Mouse (Mus musculus): Measurements from ENCODE around the gene Rsrp1. TPM values are rescaled to one million over a fixed set of nuclear protein-coding genes. Genes with fewer than 3 reads are reported as not detected.
"Not testable (repeated sequence)": the region's sequence is repeated elsewhere in the genome, so short reads cannot be mapped to it uniquely, and the experiment has no call there.

The Rsrp1 gene
- polyA plus RNA-seq, 1 experiment from 2014 or later, result 349 TPM

DNA sequence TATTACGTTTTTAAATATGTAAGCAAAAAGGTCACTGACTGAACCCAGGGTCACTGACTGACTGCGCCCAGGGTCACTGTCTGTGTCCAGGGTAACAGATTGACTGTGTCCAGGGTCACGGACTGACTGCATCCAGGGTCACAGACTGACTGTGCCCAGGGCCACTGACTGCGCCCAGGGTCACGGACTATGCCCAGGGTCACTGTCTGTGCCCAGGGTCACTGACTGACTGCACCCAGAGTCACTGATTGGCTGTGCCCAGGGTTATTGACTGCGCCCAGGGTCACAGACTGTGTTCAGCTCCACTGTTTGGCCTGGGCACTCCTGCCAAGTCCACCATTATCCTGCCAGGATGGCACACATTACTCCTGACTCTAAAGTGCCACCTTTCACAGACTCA, 26.1 kb upstream of the Rsrp1 start:
- H3K36me3 ChIP-seq (ENCODE audit: control insufficient read depth, insufficient read depth, low read length), result peaks cover 15% of the 10 kb centered on the region

DNA sequence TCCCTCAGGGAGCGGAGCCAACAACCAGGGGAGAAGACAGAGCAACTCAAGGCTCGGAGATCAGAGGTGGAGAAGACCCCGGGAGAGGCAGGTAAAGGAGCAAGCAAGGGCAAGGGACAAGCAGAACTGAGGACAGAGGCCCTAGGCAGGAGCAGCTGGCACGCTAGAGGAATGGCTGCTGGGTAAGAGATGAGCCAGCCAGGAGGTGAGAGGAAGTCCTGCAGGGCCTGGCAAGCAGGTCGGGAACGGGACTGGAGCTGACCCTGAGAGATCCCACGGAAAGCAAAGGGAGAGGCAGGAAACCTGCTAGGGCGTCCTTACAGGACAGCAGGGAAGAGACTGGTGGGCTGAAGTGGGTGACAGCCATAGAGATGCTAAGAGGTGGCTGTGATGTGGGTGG, 22.3 kb upstream of the Rsrp1 start:
- Histone ChIP-seq H3K27ac (ENCODE audit: low read depth, low read length) (no peak overlapping the region), H3K27me3 (ENCODE audit: control insufficient read depth, insufficient read depth, low read length) (no peaks in the 10 kb centered on the region), H3K9ac (ENCODE audit: low read length) (no peak overlapping the region), H3K4me1 (ENCODE audit: control insufficient read depth, insufficient read depth, low read length) (no peaks in the 10 kb centered on the region), H3K4me2 (ENCODE audit: low read depth) (no peak overlapping the region), H3K9me3 (ENCODE audit: control insufficient read depth, low read length) (no peaks in the 10 kb centered on the region), H3K4me3 (ENCODE audit: low read depth, low read length) (no peak overlapping the region), H3K36me3 (ENCODE audit: control insufficient read depth, insufficient read depth, low read length) (peaks cover 25% of the 10 kb centered on the region)
- DNase-seq (ENCODE audit: low spot score), result no peak
- WGBS, result 92% methylated on average over 8 of the region's 8 CpGs
- no peak for ATAC-seq (ENCODE audit: insufficient read depth, low FRiP score, low TSS enrichment)

More for the DNA sequence above, 26.1 kb upstream of the Rsrp1 start:
- Histone ChIP-seq H3K27ac (ENCODE audit: low read depth, low read length) (no peak overlapping the region), H3K4me3 (ENCODE audit: low read depth, low read length) (no peak overlapping the region), H3K9ac (ENCODE audit: low read length) (no peak overlapping the region), H3K4me1 (ENCODE audit: control insufficient read depth, insufficient read depth, low read length) (no peaks in the 10 kb centered on the region), H3K4me2 (ENCODE audit: low read depth) (no peak overlapping the region), H3K9me3 (ENCODE audit: control insufficient read depth, low read length) (no peaks in the 10 kb centered on the region), H3K27me3 (ENCODE audit: control insufficient read depth, insufficient read depth, low read length) (no peaks in the 10 kb centered on the region)
- no peak for ATAC-seq (ENCODE audit: insufficient read depth, low FRiP score, low TSS enrichment)
- WGBS, result 92% methylated on average over 6 of the region's 6 CpGs
- DNase-seq (ENCODE audit: low spot score), result no peak

DNA sequence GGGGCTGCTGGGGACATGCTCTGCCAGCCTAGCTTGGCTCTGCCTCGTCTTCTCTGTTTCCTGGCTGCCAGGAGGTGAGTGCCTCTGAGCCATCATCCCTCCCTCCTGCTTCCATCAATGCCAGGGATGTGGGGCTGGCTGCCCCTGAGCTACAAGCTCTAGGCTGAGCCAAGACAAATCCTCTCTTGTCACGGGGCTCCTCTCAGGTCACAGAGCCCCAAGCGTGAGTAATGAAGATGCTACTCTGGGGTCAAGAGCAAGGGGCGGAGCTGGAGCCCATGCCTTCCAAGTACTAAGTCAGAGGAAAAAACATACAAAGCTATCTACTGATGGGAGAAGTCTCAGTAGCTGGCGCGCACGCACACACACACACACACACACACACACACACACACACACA, 20.3 kb upstream of the Rsrp1 start:
- DNase-seq (ENCODE audit: low spot score) (no peak), ATAC-seq (ENCODE audit: insufficient read depth, low FRiP score, low TSS enrichment) (no peak)
- no peaks in the 10 kb centered on the region for H3K4me1 ChIP-seq (ENCODE audit: control insufficient read depth, insufficient read depth, low read length)
- H3K4me3 ChIP-seq (ENCODE audit: low read depth, low read length), result no peak overlapping the region
- H3K9me3 ChIP-seq (ENCODE audit: control insufficient read depth, low read length), result no peaks in the 10 kb centered on the region
- H3K27ac ChIP-seq (ENCODE audit: low read depth, low read length), result no peak overlapping the region
- WGBS, result 73% methylated on average over 7 of the region's 7 CpGs
- peaks cover 19% of the 10 kb centered on the region for H3K36me3 ChIP-seq (ENCODE audit: control insufficient read depth, insufficient read depth, low read length)
- H3K27me3 ChIP-seq (ENCODE audit: control insufficient read depth, insufficient read depth, low read length), result no peaks in the 10 kb centered on the region
- no peak overlapping the region for H3K4me2 ChIP-seq (ENCODE audit: low read depth)
- no peak overlapping the region for H3K9ac ChIP-seq (ENCODE audit: low read length)

DNA sequence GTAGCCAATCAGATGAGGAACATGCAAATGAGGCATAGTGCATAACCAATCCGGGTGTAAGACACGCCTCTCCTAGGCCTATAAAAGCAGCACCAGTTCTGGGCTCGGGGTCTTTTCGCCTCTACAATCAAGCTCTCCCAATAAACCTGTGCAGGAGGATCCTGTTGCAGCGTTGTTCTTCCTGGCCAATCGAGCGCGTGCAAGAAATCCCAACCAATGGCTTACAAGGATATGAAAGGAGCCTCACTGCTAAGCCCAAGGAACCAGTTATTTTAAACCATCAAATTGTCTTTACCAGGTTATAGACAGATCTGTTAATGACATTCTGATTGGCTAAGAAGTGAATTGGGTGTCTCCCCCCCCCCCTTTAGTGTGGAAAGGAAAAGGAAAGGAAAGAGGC, 12.0 kb upstream of the Rsrp1 start:
- H3K4me3 ChIP-seq (ENCODE audit: low read depth, low read length); H3K36me3 ChIP-seq (ENCODE audit: control insufficient read depth, insufficient read depth, low read length); H3K9me3 ChIP-seq (ENCODE audit: control insufficient read depth, low read length); H3K4me2 ChIP-seq (ENCODE audit: low read depth); H3K9ac ChIP-seq (ENCODE audit: low read length); ATAC-seq (ENCODE audit: insufficient read depth, low FRiP score, low TSS enrichment); H3K4me1 ChIP-seq (ENCODE audit: control insufficient read depth, insufficient read depth, low read length); DNase-seq (ENCODE audit: low spot score); H3K27me3 ChIP-seq (ENCODE audit: control insufficient read depth, insufficient read depth, low read length); H3K27ac ChIP-seq (ENCODE audit: low read depth, low read length): not testable (repeated sequence)
- WGBS, result 93% methylated on average over 6 of the region's 8 CpGs

DNA sequence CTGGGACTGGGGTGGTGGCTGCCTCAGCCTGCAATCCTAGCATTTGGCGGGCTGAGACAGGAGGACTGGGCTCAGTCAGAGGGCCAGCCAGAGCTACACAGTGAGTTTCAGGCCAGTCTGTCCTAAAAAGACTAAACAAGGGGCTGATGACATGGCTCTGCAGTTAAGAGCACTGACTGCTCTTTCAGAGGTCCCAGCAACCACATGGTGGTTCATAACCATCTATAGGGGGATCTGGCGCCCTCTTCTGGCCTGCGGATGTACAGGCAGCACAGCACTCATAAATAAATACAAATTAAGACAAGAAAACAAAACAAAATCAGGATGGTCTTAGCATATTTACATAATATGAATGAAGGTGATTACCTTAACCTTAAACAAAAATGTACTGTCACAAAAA, 10.0 kb upstream of the Rsrp1 start:
- peak overlapping the region; percentile 61; the same call in 1 of the 2 replicates for H3K4me2 ChIP-seq (ENCODE audit: low read depth)
- WGBS, result 32% methylated on average over 3 of the region's 3 CpGs
- peak; percentile 75 for DNase-seq (ENCODE audit: low spot score)
- no peak overlapping the region for H3K9ac ChIP-seq (ENCODE audit: low read length)
- H3K4me1 ChIP-seq (ENCODE audit: control insufficient read depth, insufficient read depth, low read length), result peaks cover 3% of the 10 kb centered on the region; the same call in 1 of the 2 replicates
- no peaks in the 10 kb centered on the region for H3K27me3 ChIP-seq (ENCODE audit: control insufficient read depth, insufficient read depth, low read length)
- H3K9me3 ChIP-seq (ENCODE audit: control insufficient read depth, low read length), result no peaks in the 10 kb centered on the region
- no peak overlapping the region for H3K27ac ChIP-seq (ENCODE audit: low read depth, low read length)
- ATAC-seq (ENCODE audit: insufficient read depth, low FRiP score, low TSS enrichment), result no peak
- H3K4me3 ChIP-seq (ENCODE audit: low read depth, low read length), result no peak overlapping the region; the same call in 1 of the 2 replicates
- peaks cover 7% of the 10 kb centered on the region; the same call in 1 of the 2 replicates for H3K36me3 ChIP-seq (ENCODE audit: control insufficient read depth, insufficient read depth, low read length)

DNA sequence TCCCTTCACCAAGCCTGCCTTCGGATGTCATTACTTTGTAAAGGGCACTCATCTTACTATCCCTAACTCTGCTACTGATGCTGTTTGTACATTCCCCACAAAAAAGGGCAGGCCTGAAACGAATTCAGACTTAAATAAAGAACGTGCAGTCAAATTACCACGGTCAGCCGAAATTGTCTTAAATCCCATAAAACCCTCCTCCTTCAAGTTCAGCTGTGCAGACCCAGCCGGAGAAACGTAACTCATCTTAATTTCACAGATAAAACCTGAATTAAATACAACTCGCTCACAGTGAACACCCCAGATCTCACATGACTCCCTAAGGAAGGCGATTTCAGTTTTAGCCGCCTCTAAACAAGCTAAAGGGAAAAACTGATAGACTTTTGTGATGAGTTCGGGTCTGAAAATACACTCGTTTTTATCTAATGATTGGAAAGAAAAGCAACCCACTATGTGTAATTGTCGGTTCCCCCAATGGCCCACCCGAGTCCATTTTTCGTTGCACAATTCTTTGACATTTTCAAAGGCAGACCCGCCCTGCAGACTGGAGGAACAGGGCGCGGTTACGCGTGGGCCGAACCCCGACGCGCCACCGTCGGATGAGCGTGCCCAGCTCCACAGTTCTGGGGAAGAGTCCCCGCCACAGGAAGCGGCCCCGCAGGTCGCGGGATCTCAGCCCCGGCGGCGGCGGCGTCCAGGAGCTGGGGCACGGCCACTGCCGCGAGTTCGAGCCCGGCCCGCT, 9.1 kb upstream of the Rsrp1 start:
- Histone ChIP-seq H3K27me3 (ENCODE audit: control insufficient read depth, insufficient read depth, low read length) (no peaks in the 10 kb centered on the region), H3K9ac (ENCODE audit: low read length) (peak overlapping the region; percentile 86), H3K9me3 (ENCODE audit: control insufficient read depth, low read length) (no peaks in the 10 kb centered on the region), H3K36me3 (ENCODE audit: control insufficient read depth, insufficient read depth, low read length) (peaks cover 2% of the 10 kb centered on the region; the same call in 1 of the 2 replicates), H3K4me2 (ENCODE audit: low read depth) (peak overlapping the region; percentile 61), H3K27ac (ENCODE audit: low read depth, low read length) (peak overlapping the region; percentile 78), H3K4me3 (ENCODE audit: low read depth, low read length) (peak overlapping the region; percentile 83), H3K4me1 (ENCODE audit: control insufficient read depth, insufficient read depth, low read length) (peaks cover 3% of the 10 kb centered on the region; the same call in 1 of the 2 replicates)
- no peak for DNase-seq (ENCODE audit: low spot score)
- peak; percentile 61; the same call in 1 of the 2 replicates for ATAC-seq (ENCODE audit: insufficient read depth, low FRiP score, low TSS enrichment)
- WGBS, result 2% methylated on average over 43 of the region's 43 CpGs

DNA sequence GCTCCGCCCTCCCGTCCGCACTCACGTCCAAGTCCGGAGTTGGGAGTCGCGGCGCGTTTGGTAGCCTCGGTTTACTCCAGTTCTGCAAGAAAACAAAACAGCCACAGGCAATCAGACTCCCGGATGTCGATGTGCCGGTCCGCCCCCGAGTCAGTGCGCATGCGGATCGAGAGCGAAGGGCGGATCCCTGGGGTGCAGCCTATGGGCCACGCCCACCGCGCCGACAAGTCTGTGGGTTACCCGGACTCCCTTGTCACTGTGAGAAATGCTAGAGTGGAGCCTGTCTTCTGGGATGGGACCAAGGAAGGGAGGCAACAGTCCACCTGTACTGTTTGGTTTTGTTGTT, 8.6 kb upstream of the Rsrp1 start, which contains the start of gene Tmem50a:
Gene Tmem50a (minus strand): TSS at position 161 of the 346 bp plus-strand sequence.
- H3K36me3 ChIP-seq (ENCODE audit: control insufficient read depth, insufficient read depth, low read length), result no peaks in the 10 kb centered on the region
- no peaks in the 10 kb centered on the region for H3K9me3 ChIP-seq (ENCODE audit: control insufficient read depth, low read length)
- peak; percentile 82 for ATAC-seq (ENCODE audit: insufficient read depth, low FRiP score, low TSS enrichment)
- peaks cover 3% of the 10 kb centered on the region; the same call in 1 of the 2 replicates for H3K4me1 ChIP-seq (ENCODE audit: control insufficient read depth, insufficient read depth, low read length)
- H3K9ac ChIP-seq (ENCODE audit: low read length), result peak within 1 kb of the TSS; percentile 86
- H3K4me2 ChIP-seq (ENCODE audit: low read depth), result peak within 1 kb of the TSS; percentile 61
- H3K27ac ChIP-seq (ENCODE audit: low read depth, low read length), result peak within 1 kb of the TSS; percentile 78
- H3K27me3 ChIP-seq (ENCODE audit: control insufficient read depth, insufficient read depth, low read length), result no peaks in the 10 kb centered on the region
- peak; percentile 93 for DNase-seq (ENCODE audit: low spot score)
- peak within 1 kb of the TSS; percentile 83 for H3K4me3 ChIP-seq (ENCODE audit: low read depth, low read length)
- under 1% methylated on average over 25 of the region's 25 CpGs for WGBS

DNA sequence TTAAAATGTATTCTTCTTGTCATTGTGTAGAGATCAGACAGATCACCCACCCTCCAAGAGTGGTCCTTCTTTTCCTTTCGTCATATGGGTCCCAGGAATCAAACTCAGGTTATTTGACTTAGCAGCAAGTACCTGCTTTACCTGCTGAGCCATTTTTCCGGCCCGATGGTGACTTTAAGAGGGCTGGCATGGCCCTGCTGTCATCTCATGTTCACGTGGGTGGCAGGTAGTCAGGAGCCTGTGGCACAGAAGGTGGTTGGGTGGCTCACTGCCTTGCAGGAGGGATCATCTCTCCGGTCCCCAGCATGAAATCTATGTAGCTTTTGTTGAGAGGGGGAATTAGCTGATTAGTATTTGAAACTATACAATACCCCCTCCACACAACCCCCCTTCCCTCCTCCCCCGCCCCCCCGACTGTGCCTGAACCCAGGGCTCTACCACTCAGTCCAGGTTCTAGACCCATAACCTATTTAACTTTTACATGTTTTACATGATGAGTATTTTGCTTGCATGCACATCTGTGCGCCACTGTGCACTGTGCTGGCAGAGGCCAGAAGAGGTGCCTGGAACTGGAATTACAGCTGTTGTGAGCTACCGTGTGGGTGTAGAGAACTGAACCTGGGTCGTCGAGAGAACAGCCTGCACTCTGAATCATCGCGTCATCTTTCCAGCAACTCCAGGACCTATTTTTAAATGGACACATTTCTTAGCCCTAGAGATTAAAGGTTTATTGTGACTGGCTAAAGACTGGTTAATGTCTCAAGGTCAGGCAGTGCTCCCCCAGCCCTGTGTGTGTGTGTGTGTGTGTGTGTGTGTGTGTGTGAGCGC, 8.0 kb upstream of the Rsrp1 start:
- peak overlapping the region; percentile 83 for H3K4me3 ChIP-seq (ENCODE audit: low read depth, low read length)
- ATAC-seq (ENCODE audit: insufficient read depth, low FRiP score, low TSS enrichment) (no peak), DNase-seq (ENCODE audit: low spot score) (no peak)
- H3K27ac ChIP-seq (ENCODE audit: low read depth, low read length), result no peak overlapping the region
- WGBS, result 62% methylated on average over 14 of the region's 14 CpGs
- peaks cover 3% of the 10 kb centered on the region; the same call in 1 of the 2 replicates for H3K4me1 ChIP-seq (ENCODE audit: control insufficient read depth, insufficient read depth, low read length)
- H3K4me2 ChIP-seq (ENCODE audit: low read depth), result peak overlapping the region; percentile 61
- H3K27me3 ChIP-seq (ENCODE audit: control insufficient read depth, insufficient read depth, low read length), result no peaks in the 10 kb centered on the region
- peak overlapping the region; percentile 86 for H3K9ac ChIP-seq (ENCODE audit: low read length)
- H3K36me3 ChIP-seq (ENCODE audit: control insufficient read depth, insufficient read depth, low read length), result no peaks in the 10 kb centered on the region
- H3K9me3 ChIP-seq (ENCODE audit: control insufficient read depth, low read length), result no peaks in the 10 kb centered on the region
